Mouse (Mus musculus): ENCODE results near the gene Pde3a. TPM values are rescaled to one million over a fixed set of nuclear protein-coding genes. Genes with fewer than 3 reads are reported as not detected.

Pde3a gene
- total RNA-seq, 2 experiments from 2014 or later: 2.1 to 2.6 TPM

GRCm38 (mm10) chr6:141395926-141396325 is 146.9 kb downstream of the Pde3a start:
- no peak for DNase-seq (ENCODE audit: low spot score in 2 of 2)

- no peak for DNase-seq (ENCODE audit: low spot score in 2 of 2)
Measured at GRCm38 (mm10) chr6:141399411-141399810, 150.3 kb downstream of the Pde3a start.

GRCm38 (mm10) chr6:141403943-141404342 is 154.9 kb downstream of the Pde3a start:
- no peak for DNase-seq (ENCODE audit: low spot score in 2 of 2)

- DNase-seq (ENCODE audit: low spot score in 2 of 2): no peak
Measured at GRCm38 (mm10) chr6:141404649-141405048, 155.6 kb downstream of the Pde3a start.

GRCm38 (mm10) chr6:141405496-141405895 is 156.4 kb downstream of the Pde3a start:
- no peak for DNase-seq (ENCODE audit: low spot score in 2 of 2)

- DNase-seq (ENCODE audit: low spot score in 2 of 2): no peak
Measured at GRCm38 (mm10) chr6:141408758-141409157, 159.7 kb downstream of the Pde3a start.

- DNase-seq (ENCODE audit: low spot score in 2 of 2): no peak
Measured at GRCm38 (mm10) chr6:141410836-141411235, 161.8 kb downstream of the Pde3a start.

GRCm38 (mm10) chr6:141425114-141425513 is 176.0 kb downstream of the Pde3a start:
- peak in 1 of 2 experiments; percentile 19 for DNase-seq (ENCODE audit: low spot score in 2 of 2)

GRCm38 (mm10) chr6:141428587-141428986 is 179.5 kb downstream of the Pde3a start:
- DNase-seq (ENCODE audit: low spot score in 2 of 2): no peak

GRCm38 (mm10) chr6:141430134-141430533 is 181.1 kb downstream of the Pde3a start:
- DNase-seq (ENCODE audit: low spot score in 2 of 2): no peak

- DNase-seq (ENCODE audit: low spot score in 2 of 2): no peak
Measured at GRCm38 (mm10) chr6:141432271-141432974, 183.4 kb downstream of the Pde3a start.

- DNase-seq (ENCODE audit: low spot score in 2 of 2): peak; percentile 67 to 85
Measured at GRCm38 (mm10) chr6:141433917-141434756, 185.1 kb downstream of the Pde3a start.

- no peak for DNase-seq (ENCODE audit: low spot score in 2 of 2)
Measured at GRCm38 (mm10) chr6:141435160-141435559, 186.1 kb downstream of the Pde3a start.

- no peak for DNase-seq (ENCODE audit: low spot score in 2 of 2)
Measured at GRCm38 (mm10) chr6:141439965-141440364, 190.9 kb downstream of the Pde3a start.

- DNase-seq (ENCODE audit: low spot score in 2 of 2): peak in 1 of 2 experiments; percentile 77
Measured at GRCm38 (mm10) chr6:141447547-141447946, 198.5 kb downstream of the Pde3a start.

GRCm38 (mm10) chr6:141448886-141449285 is 199.8 kb downstream of the Pde3a start:
- no peak for DNase-seq (ENCODE audit: low spot score in 2 of 2)

GRCm38 (mm10) chr6:141455335-141455734 is 206.3 kb downstream of the Pde3a start:
- DNase-seq (ENCODE audit: low spot score in 2 of 2): no peak

GRCm38 (mm10) chr6:141456591-141456990 is 207.5 kb downstream of the Pde3a start:
- no peak for DNase-seq (ENCODE audit: low spot score in 2 of 2)

- DNase-seq (ENCODE audit: low spot score in 2 of 2): no peak
Measured at GRCm38 (mm10) chr6:141470251-141470650, 221.2 kb downstream of the Pde3a start.

- no peak for DNase-seq (ENCODE audit: low spot score in 2 of 2)
Measured at GRCm38 (mm10) chr6:141474223-141474622, 225.2 kb downstream of the Pde3a start.

GRCm38 (mm10) chr6:141474696-141475095 is 225.6 kb downstream of the Pde3a start:
- DNase-seq (ENCODE audit: low spot score in 2 of 2): no peak

GRCm38 (mm10) chr6:141485302-141486021 is 236.4 kb downstream of the Pde3a start:
- no peak for DNase-seq (ENCODE audit: low spot score in 2 of 2)
